Mouse (Mus musculus) urinary bladder, adult 2 months (tissue): Measurements from ENCODE around the gene P3h3. TPM values are rescaled to one million over a fixed set of nuclear protein-coding genes. Genes with fewer than 3 reads are reported as not detected.
"Not testable (repeated sequence)": the region's sequence is repeated elsewhere in the genome, so short reads cannot be mapped to it uniquely, and the experiment has no call there.

ENCODE experiments used
- DNase-seq: peaks from one replicate; pipeline ENCODE4 v3.0.0; 2022; ENCODE audit warnings: low spot score
- polyA plus RNA-seq: library from polyadenylated mRNA; depleted of rRNA; stranded (reverse); fragments of >200 nt; gene quantifications from 2 replicates; pipeline ENCODE4 v1.2.3, GENCODE M21; 2012; rRNA removed

P3h3 gene
- polyA plus RNA-seq, 1 experiment: 82.9 TPM

DNA sequence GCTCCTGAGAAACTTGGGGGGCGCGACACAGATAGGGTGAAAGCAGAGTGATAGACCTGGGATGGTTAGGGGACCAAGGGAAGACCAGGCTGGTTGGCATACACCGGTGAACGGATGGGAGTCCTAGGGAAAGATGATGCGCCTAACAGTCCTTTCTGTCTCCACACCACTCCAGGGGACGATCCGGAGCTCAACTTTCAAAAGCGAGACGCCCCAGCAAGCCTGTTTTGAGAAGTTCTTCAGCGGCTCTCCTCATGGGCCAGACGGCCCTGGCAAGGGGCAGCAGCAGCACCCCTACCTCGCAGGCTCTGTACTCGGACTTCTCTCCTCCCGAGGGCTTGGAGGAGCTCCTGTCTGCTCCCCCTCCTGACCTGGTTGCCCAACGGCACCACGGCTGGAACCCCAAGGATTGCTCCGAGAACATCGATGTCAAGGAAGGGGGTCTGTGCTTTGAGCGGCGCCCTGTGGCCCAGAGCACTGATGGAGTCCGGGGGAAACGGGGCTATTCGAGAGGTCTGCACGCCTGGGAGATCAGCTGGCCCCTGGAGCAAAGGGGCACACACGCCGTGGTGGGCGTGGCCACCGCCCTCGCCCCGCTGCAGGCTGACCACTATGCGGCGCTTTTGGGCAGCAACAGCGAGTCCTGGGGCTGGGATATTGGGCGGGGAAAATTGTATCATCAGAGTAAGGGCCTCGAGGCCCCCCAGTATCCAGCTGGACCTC lies 48.3 kb downstream of the P3h3 start:
- DNase-seq: peak; percentile 77

GRCm38 (mm10) chr6:124808358-124809012 lies 49.1 kb downstream of the P3h3 start, which contains the start of gene Spsb2:
TSS of gene Spsb2 (plus strand) at chr6:124808661.
- peak; percentile 71 for DNase-seq

DNA sequence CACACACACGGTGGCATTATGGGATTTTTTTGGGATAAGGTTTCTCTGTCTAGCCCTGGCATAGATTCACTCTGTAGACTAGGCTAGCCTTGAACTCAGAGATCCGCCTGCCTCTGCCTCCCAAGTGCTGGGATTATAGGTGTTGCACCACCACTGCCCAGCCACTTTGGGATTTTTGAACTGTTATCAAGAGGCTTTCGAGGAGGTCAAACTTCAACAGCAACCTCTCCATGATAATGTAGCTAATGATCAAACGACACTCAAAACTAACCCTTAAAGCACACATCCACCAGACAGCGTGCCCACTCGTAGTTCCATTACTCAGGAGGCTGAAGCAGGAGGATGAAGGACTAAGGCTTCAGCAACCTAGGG lies 49.6 kb downstream of the P3h3 start:
- DNase-seq: no peak

DNA sequence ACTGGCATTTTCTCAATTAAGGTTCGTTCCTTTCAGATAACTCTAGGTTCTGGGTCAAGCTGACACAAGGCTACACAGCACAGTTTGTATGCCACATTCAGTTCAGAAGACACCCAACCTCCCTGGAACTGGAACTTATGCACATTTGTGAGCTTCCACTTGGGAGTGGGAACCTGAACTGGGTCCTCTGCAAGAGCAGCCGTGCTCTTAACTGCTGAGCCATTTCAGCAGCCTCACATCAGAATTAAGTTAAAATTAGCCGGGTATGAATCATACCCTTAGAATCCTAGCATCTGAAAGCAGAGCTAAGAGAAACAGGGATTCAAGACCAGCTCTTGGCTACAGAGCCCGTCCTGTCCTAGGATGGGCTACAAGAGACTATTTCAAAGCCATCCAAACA lies 50.2 kb downstream of the P3h3 start:
- DNase-seq: no peak

- no peak for DNase-seq
Measured at GRCm38 (mm10) chr6:124806446-124807140, 51.0 kb downstream of the P3h3 start.

DNA sequence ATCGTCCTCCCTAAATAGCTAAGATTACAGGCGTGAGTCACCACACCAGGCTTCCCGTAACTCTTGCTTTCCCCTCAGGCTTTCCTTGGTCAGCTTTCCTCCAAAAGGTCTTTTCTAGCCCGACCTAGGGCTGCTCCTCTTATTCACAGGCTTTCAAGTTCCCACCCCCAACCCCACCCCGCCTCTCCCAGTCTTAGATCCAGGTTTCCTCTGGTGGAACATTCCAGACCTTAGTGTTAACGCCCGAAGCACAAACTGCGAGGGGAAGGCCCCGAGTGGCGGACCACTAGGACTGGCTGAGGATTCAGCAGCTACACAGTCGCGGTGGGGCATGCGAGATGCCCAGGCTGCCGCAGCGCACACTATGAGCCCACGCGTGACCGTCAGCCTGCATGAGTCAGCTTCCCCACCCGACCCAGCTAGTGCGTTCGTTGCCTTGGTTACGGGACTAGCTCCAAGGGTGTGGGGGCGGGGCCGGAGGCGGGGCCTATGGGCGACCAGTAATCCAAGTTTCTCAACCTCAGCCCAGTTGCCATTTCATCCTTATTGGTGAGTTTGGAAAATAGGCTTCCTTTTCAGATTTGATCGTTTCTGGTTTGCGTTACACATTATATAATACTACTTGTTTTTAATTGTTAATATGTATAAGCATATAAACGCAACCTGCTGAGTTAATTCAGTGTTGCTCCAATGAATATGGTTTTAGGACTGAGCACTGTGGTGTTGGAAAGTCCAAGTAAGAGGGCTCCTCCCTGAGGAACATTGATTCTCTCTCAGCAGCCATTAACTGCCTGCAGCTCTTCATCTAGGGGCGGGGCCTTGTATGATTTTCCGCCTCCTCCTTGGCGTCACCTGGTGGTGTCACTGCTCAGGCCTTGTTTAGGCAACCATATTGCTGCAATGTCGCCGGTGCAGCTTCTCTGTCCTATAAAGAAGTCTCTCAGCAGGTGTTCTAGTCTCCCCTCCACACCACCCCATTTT lies 51.9 kb downstream of the P3h3 start:
- DNase-seq: peak; percentile 84

- no peak for DNase-seq
Measured at GRCm38 (mm10) chr6:124804341-124804740, 53.2 kb downstream of the P3h3 start.

DNA sequence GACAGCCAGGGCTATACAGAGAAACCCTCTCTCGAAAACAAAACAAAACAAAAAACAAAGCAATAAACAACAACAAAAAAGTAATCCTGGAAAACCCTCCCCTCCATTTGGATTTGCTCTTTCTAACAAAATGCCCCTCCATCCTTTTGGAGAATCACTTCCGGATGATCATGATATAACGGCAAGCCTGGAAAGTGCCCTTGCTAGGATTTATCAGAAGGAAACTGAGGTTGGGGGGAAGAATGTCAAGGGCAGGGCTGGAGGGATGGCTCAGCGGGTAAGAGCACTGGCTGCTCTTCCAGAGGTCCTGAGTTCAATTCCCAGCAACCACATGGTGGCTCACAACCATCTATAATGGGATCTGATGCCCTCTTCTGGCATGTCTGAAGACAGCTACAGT lies 53.9 kb downstream of the P3h3 start:
- DNase-seq: not testable (repeated sequence)

DNA sequence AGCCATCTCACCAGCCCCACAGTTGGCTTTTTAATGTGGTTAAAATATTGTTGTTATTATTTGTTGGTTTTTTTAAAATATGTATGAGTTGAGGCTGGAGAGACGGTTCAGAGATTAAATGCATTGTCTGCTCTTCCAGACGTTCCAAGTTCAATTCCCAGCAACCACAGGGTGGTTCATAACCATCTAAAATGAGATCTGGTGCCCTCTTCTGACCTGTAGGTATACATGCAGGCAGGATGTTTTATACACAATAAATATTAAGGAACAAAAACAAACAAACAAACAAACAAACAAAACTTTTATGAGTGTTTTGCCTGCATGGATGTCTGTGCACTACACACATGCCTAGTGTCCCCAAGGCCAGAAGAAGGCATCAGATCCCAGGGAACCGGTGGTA lies 54.5 kb downstream of the P3h3 start:
- DNase-seq: no peak

DNA sequence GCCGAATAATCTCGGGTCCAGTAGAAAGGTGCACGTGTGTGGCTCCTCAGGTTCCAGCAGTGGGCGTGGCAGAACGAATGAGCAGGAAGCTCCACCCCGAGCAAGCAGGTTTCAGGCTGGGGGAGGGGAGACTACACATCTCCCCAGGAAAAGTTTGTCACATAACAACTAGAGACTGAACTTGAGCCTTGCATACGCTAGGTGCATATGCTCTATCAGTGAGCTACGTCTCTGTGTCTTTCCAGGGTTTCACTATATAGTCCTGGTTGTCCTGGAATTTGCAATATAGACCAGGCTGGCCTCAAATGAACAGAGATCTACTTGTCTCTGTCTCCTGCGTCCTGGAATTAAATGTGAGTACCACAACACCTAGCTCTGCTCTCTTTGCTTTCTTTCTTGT lies 55.2 kb downstream of the P3h3 start:
- not testable (repeated sequence) for DNase-seq

DNA sequence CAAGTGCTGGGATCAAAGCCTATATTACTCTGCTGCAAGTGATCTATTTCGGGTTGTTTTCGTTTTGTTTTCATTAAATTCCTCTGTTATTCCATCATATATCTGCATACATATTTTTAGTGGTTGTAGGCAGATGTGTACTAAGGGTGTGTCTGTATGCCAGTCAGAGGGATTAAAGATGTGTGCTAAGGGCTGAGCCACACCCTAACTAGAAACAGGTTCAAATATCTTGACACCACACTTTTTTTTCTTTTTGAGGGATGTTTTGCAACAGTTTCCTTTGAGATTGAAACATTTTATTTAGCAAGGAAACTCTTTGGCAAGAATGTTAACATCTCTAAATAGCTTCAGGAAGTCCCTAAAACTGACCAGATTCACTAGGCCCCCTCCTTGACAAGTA lies 61.4 kb downstream of the P3h3 start:
- DNase-seq: no peak

- no peak for DNase-seq
Measured at GRCm38 (mm10) chr6:124795781-124796180, 61.8 kb downstream of the P3h3 start.

DNA sequence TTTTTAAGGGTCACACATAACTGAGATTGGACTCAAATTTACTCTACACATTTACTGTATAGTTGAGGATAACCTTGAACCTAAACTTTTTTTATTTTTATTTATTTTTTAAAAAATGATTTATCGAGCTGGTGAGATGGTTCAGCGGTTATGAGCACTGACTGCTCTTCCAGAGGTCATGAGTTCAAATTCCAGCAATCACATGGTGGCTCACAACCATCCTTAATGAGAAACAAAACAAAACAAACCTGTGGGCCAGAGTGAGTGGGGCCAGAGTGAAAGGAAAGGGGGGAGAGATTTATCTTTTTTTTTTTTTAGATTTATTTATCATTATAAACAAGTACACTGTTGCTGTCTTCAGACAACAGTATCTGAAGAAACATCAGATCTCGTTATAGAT lies 65.6 kb downstream of the P3h3 start:
- no peak for DNase-seq

Other genes starting within 250 kb of the P3h3 start
- gene C1s2, start 221.7 kb downstream of the P3h3 start, polyA plus RNA-seq: 0.52 and 0.57 TPM in 2 replicates
- 84.5 and 91.6 TPM in 2 replicates for gene Lpcat3, start 194.7 kb downstream of the P3h3 start, polyA plus RNA-seq
- 73.3 and 84.5 TPM in 2 replicates for gene Emg1, start 145.6 kb downstream of the P3h3 start, polyA plus RNA-seq
- 111 and 120 TPM in 2 replicates for gene Phb2, start 145.4 kb downstream of the P3h3 start, polyA plus RNA-seq
- 17.0 and 18.2 TPM in 2 replicates for gene Ptpn6, start 119.0 kb downstream of the P3h3 start, polyA plus RNA-seq
- gene Grcc10, start 116.4 kb downstream of the P3h3 start, polyA plus RNA-seq: 214 and 229 TPM in 2 replicates
- gene Gm45234, start 101.7 kb downstream of the P3h3 start, polyA plus RNA-seq: not detected in 2 replicates
- gene Atn1, start 101.2 kb downstream of the P3h3 start, polyA plus RNA-seq: 11.3 and 32.9 TPM in 2 replicates
- 20.8 and 23.4 TPM in 2 replicates for gene Eno2, start 88.1 kb downstream of the P3h3 start, polyA plus RNA-seq
- gene Lrrc23, start 78.0 kb downstream of the P3h3 start, polyA plus RNA-seq: 1.2 and 1.4 TPM in 2 replicates
- 22.3 and 24.4 TPM in 2 replicates for gene Spsb2, start 49.1 kb downstream of the P3h3 start, polyA plus RNA-seq
- 322 and 324 TPM in 2 replicates for gene Tpi1, start 43.5 kb downstream of the P3h3 start, polyA plus RNA-seq
- 68.8 and 73.6 TPM in 2 replicates for gene Usp5, start 28.3 kb downstream of the P3h3 start, polyA plus RNA-seq
- gene Cdca3, start 28.2 kb downstream of the P3h3 start, polyA plus RNA-seq: 5.0 and 5.5 TPM in 2 replicates
- 0.21 and 0.32 TPM in 2 replicates for gene Gnb3, start 17.5 kb downstream of the P3h3 start, polyA plus RNA-seq
- gene Gpr162, start 6.2 kb upstream of the P3h3 start, polyA plus RNA-seq: 0.94 and 0.99 TPM in 2 replicates
- gene Cd4, start 30.5 kb upstream of the P3h3 start, polyA plus RNA-seq: 1.3 and 2.1 TPM in 2 replicates
- gene Lag3, start 54.0 kb upstream of the P3h3 start, polyA plus RNA-seq: 1.3 and 1.9 TPM in 2 replicates
- gene Ptms, start 62.4 kb upstream of the P3h3 start, polyA plus RNA-seq: 807 and 1,011 TPM in 2 replicates
- 273 and 291 TPM in 2 replicates for gene Mlf2, start 73.6 kb upstream of the P3h3 start, polyA plus RNA-seq
- 162 and 183 TPM in 2 replicates for gene Cops7a, start 107.8 kb upstream of the P3h3 start, polyA plus RNA-seq
- 19.3 and 24.4 TPM in 2 replicates for gene Pianp, start 138.9 kb upstream of the P3h3 start, polyA plus RNA-seq
- gene Zfp384, start 151.4 kb upstream of the P3h3 start, polyA plus RNA-seq: 42.8 and 43.1 TPM in 2 replicates
- gene Ing4, start 182.0 kb upstream of the P3h3 start, polyA plus RNA-seq: 88.6 and 113 TPM in 2 replicates
- gene Acrbp, start 191.9 kb upstream of the P3h3 start, polyA plus RNA-seq: 23.5 and 24.7 TPM in 2 replicates
- 2.9 and 4.2 TPM in 2 replicates for gene Lpar5, start 210.2 kb upstream of the P3h3 start, polyA plus RNA-seq
- 43.1 and 78.9 TPM in 2 replicates for gene Chd4, start 238.2 kb upstream of the P3h3 start, polyA plus RNA-seq